Mouse (Mus musculus) urinary bladder, postnatal 0 days (tissue): ENCODE measurements around the gene Nup153. TPM values are rescaled to one million over a fixed set of nuclear protein-coding genes. Genes with fewer than 3 reads are reported as not detected.

Experiments
- polyA plus RNA-seq: library from polyadenylated mRNA; unstranded; fragments of >200 nt; fragmentation: Nextera tagmentation; extraction: Ambion mirVana; gene quantifications from 2 replicates; pipeline ENCODE4 v1.2.1, GENCODE M21; 2015

Gene Nup153
- 8.2 and 10.7 TPM in 2 replicates for polyA plus RNA-seq

DNA sequence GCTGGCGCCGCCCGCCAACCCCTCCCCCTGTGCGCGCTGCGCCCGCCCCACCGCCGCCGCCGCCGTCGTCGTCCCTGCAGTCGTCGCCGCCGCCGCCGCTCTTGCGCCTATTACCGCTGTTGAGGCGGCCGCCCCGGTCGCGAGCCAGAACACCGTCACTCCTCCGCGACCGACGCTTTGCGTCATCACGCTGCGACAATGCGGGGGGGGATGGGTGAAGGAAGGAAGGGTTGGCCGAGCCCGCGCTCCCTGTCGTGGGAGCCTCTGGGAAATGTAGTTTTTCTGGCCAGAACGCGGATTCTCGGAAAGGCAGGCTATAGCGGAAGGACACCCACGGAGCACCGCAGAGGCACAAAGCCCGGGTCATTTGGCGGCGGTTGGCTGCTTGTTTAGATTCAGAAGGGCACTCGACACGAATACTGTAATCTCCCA lies at the start of gene Nup153:
Nup153 (minus strand) TSS at position 104 of the 432 bp plus-strand sequence.

DNA sequence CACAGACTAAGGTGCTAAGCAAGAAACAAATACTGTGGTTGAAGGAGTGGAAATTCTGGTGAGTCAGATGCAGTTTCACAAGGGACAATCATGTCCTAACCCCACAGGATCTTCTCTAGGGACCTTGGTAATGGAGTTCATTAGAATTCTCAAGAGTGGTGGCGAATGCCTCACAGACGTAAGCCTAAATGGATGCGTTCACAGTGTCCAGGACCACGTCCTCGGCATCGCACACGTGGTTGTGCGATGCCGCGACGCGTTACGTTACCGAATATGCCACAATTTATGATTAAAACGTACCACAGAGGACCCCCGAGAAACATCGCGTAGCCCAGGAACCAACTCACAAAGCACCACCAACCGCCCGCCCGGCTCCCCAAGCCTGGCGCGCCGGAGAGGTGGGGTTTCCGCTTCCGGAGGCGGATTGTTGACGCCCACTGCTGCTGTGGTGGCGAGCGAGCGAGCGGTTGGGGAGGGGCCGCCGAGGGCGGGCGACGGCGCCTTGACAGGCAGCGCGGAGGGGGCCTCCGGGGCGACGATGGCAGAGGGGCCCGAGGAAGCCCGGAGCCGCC lies 58.6 kb downstream of the Nup153 start, which contains the start of gene Fam8a1:
Fam8a1 (plus strand) TSS at position 475 of the 572 bp plus-strand sequence.

Other genes with a start within 250 kb of the Nup153 start
- 23.8 and 32.4 TPM in 2 replicates for gene Cap2, start 226.1 kb downstream of the Nup153 start, polyA plus RNA-seq
- gene Fam8a1, start 58.4 kb downstream of the Nup153 start, polyA plus RNA-seq: 13.3 and 15.0 TPM in 2 replicates
- gene Kif13a, start 201.9 kb upstream of the Nup153 start, polyA plus RNA-seq: 14.8 and 15.8 TPM in 2 replicates